Mouse (Mus musculus): ENCODE results near the gene Wdfy3.

DNA sequence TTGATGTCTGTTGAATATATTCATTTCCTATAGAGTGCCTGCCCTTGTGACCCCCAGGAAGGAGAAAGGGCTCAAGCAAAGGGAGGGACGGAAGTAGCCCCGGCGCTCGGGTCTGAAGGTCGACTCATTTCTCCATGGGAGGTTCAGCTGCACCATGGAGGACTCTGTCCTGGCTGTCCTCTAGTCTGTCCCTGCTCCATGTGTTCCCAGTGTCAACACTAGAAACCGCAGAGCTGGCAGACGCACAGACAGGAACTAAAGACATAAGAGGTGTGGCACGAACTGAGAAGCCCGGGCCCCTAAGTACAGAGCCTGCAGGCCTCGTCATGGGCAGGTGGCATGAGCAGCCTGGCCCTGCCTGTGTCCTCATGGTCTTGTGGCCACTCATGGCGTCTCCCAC is 215.6 kb downstream of the Wdfy3 start:
- no peak for TF ChIP-seq CTCF (IDR thresholded peaks at IDR 0.05)
- no peak for TF ChIP-seq EP300 (IDR thresholded peaks at IDR 0.05)

Data from lung, postnatal 0 days (tissue).